Mouse (Mus musculus) midbrain, embryonic 11.5 days (tissue): ENCODE measurements around the gene Flt3. TPM values are rescaled to one million over a fixed set of nuclear protein-coding genes. Genes with fewer than 3 reads are reported as not detected.

ENCODE experiments used
- ATAC-seq: fragments of 200-750 bp; cut with Nextera tagmentation; 2 replicates; pipeline ENCODE4 v1.8.0; 2017; ENCODE audit warnings: moderate TSS enrichment, moderate library complexity; ENCODE audit not compliant: low FRiP score
- DNase-seq: peaks from one replicate; pipeline ENCODE4 v3.0.0; 2015; ENCODE audit warnings: low spot score; ENCODE audit errors: missing footprints
- H3K27ac ChIP-seq: fragments of 300-500 bp; sonication (generic); 2 replicates; pipeline ENCODE4 v1.5.1; 2014; ENCODE audit warnings: low read depth, low read length
- H3K27me3 ChIP-seq: fragments of 300-500 bp; sonication (generic); 2 replicates; pipeline ENCODE4 v1.6.1; 2014; ENCODE audit warnings: mild to moderate bottlenecking, low read length, moderate library complexity, mixed read lengths; ENCODE audit not compliant: control insufficient read depth, insufficient read depth
- H3K36me3 ChIP-seq: fragments of 300-500 bp; sonication (generic); 2 replicates; pipeline ENCODE4 v1.6.1; 2014; ENCODE audit warnings: mild to moderate bottlenecking, low read length, moderate library complexity, mixed read lengths; ENCODE audit not compliant: control insufficient read depth, insufficient read depth
- H3K4me1 ChIP-seq: fragments of 300-500 bp; sonication (generic); 2 replicates; pipeline ENCODE4 v1.6.1; 2014; ENCODE audit warnings: low read length; ENCODE audit not compliant: control insufficient read depth, insufficient read depth
- H3K4me2 ChIP-seq: fragments of 300-500 bp; sonication (generic); 2 replicates; pipeline ENCODE4 v1.6.1; 2014; ENCODE audit warnings: mild to moderate bottlenecking, moderate library complexity
- H3K4me3 ChIP-seq: fragments of 300-500 bp; sonication (generic); 2 replicates; pipeline ENCODE4 v1.5.1; 2014; ENCODE audit warnings: low read depth, low read length
- H3K9ac ChIP-seq: fragments of 300-500 bp; sonication (generic); 2 replicates; pipeline ENCODE4 v1.6.1; 2014; ENCODE audit warnings: low read length
- H3K9me3 ChIP-seq: fragments of 300-500 bp; sonication (generic); 2 replicates; pipeline ENCODE4 v1.6.1; 2016; ENCODE audit warnings: low read length; ENCODE audit not compliant: control insufficient read depth
- WGBS: fragments of 180-500 bp; shearing (Covaris S2); extraction: QIAGEN DNeasy Blood & Tissue Kit; methylation state at CpG from one replicate; pipeline ENCODE4 v1.1.7; 2014; 5-methylcytosine and 5-hydroxymethylcytosine counted together
- microRNA-seq: library from miRNA; unstranded; fragments of <30 nt; microRNA quantifications from one replicate; pipeline ENCODE4, GENCODE M21; 2017
- polyA plus RNA-seq: library from polyadenylated mRNA; unstranded; fragments of >200 nt; fragmentation: Nextera tagmentation; extraction: Ambion mirVana; gene quantifications from 2 replicates; pipeline ENCODE4 v1.2.1, GENCODE M21; 2014

Flt3 gene
- polyA plus RNA-seq, 1 experiment from 2014 or later = 0.05 TPM

- no peak overlapping the region for H3K9ac ChIP-seq
- no peak overlapping the region for H3K27ac ChIP-seq
- H3K36me3 ChIP-seq = no peaks in the 10 kb centered on the region
- no peaks in the 10 kb centered on the region for H3K4me1 ChIP-seq
- 14% methylated on average over 20 of the region's 20 CpGs for WGBS
- no peaks in the 10 kb centered on the region for H3K9me3 ChIP-seq
- H3K4me2 ChIP-seq = no peak overlapping the region
- H3K27me3 ChIP-seq = peaks cover 70% of the 10 kb centered on the region
- peak; percentile 88 for DNase-seq
- ATAC-seq = no peak
- H3K4me3 ChIP-seq = no peak overlapping the region
Measured at GRCm38 (mm10) chr5:147294121-147294520, 106.2 kb downstream of the Flt3 start.

- no peaks in the 10 kb centered on the region for H3K4me1 ChIP-seq
- ATAC-seq = peak; percentile 88
- no peak overlapping the region for H3K4me2 ChIP-seq
- H3K36me3 ChIP-seq = no peaks in the 10 kb centered on the region
- H3K27ac ChIP-seq = no peak overlapping the region
- peaks cover 62% of the 10 kb centered on the region for H3K27me3 ChIP-seq
- no peak overlapping the region for H3K4me3 ChIP-seq
- no peak overlapping the region for H3K9ac ChIP-seq
- no peaks in the 10 kb centered on the region for H3K9me3 ChIP-seq
- peak; percentile 97 for DNase-seq
- 18% methylated on average over 18 of the region's 18 CpGs for WGBS
Measured at GRCm38 (mm10) chr5:147293127-147293910, 107.0 kb downstream of the Flt3 start.

- H3K4me1 ChIP-seq = no peaks in the 10 kb centered on the region
- DNase-seq = no peak
- H3K4me2 ChIP-seq = no peak overlapping the region
- H3K9ac ChIP-seq = no peak overlapping the region
- ATAC-seq = peak; percentile 17; the same call in 1 of the 2 replicates
- H3K9me3 ChIP-seq = no peaks in the 10 kb centered on the region
- H3K36me3 ChIP-seq = no peaks in the 10 kb centered on the region
- no peak overlapping the region for H3K4me3 ChIP-seq
- peaks cover 55% of the 10 kb centered on the region for H3K27me3 ChIP-seq
- 41% methylated on average over 13 of the region's 13 CpGs for WGBS
- no peak overlapping the region for H3K27ac ChIP-seq
Measured at GRCm38 (mm10) chr5:147292506-147293120, 107.7 kb downstream of the Flt3 start.

GRCm38 (mm10) chr5:147291764-147292505, 108.4 kb downstream of the Flt3 start:
- no peak for ATAC-seq
- peak; percentile 83 for DNase-seq
- Histone ChIP-seq H3K27ac (no peak overlapping the region), H3K27me3 (peaks cover 48% of the 10 kb centered on the region), H3K36me3 (no peaks in the 10 kb centered on the region), H3K4me1 (no peaks in the 10 kb centered on the region), H3K9me3 (no peaks in the 10 kb centered on the region), H3K9ac (no peak overlapping the region), H3K4me2 (no peak overlapping the region), H3K4me3 (no peak overlapping the region)
- 42% methylated on average over 16 of the region's 16 CpGs for WGBS

- Histone ChIP-seq H3K9me3 (no peaks in the 10 kb centered on the region), H3K27ac (no peak overlapping the region), H3K4me3 (no peak overlapping the region), H3K4me1 (no peaks in the 10 kb centered on the region), H3K27me3 (peaks cover 19% of the 10 kb centered on the region), H3K4me2 (no peak overlapping the region), H3K9ac (no peak overlapping the region), H3K36me3 (no peaks in the 10 kb centered on the region)
- no peak for ATAC-seq
- no peak for DNase-seq
- WGBS = 70% methylated on average over 4 of the region's 4 CpGs
Measured at GRCm38 (mm10) chr5:147284365-147284764, 115.9 kb downstream of the Flt3 start.

Small RNA genes within 50 kb of the gene (microRNA-seq; reads per million reads assigned to microRNA genes)
- gene Mir7k = not detected

Other genes with a start within 250 kb of the Flt3 start
- gene Gsx1, start 211.8 kb downstream of the Flt3 start, polyA plus RNA-seq = 14.6 and 19.0 TPM in 2 replicates
- not detected in 2 replicates for gene Pdx1, start 130.5 kb downstream of the Flt3 start, polyA plus RNA-seq
- gene Cdx2, start 93.2 kb downstream of the Flt3 start, polyA plus RNA-seq = not detected in 2 replicates
- gene Urad, start 78.0 kb downstream of the Flt3 start, polyA plus RNA-seq = not detected in 2 replicates
- 47.8 and 49.4 TPM in 2 replicates for gene Pan3, start 29.7 kb upstream of the Flt3 start, polyA plus RNA-seq